Mouse (Mus musculus): ENCODE data around the gene Eif2ak1.
"Not testable (repeated sequence)": the region's sequence is repeated elsewhere in the genome, so short reads cannot be mapped to it uniquely, and the experiment has no call there.

Gene Eif2ak1

GRCm38 (mm10) chr5:143817116-143817930, at the start of gene Eif2ak1:
Eif2ak1 (plus strand) TSS chr5:143817788.
- peak; percentile 95 for DNase-seq

- no peak for DNase-seq
Measured at GRCm38 (mm10) chr5:143781951-143782350, 35.6 kb upstream of the Eif2ak1 start.

- no peak for DNase-seq
Measured at GRCm38 (mm10) chr5:143785391-143785790, 32.2 kb upstream of the Eif2ak1 start.

GRCm38 (mm10) chr5:143801216-143801615, 16.4 kb upstream of the Eif2ak1 start:
- DNase-seq: not testable (repeated sequence)

GRCm38 (mm10) chr5:143804056-143804765, 13.4 kb upstream of the Eif2ak1 start:
- DNase-seq: no peak

GRCm38 (mm10) chr5:143807268-143807667, 10.3 kb upstream of the Eif2ak1 start:
- no peak for DNase-seq

- no peak for DNase-seq
Measured at GRCm38 (mm10) chr5:143809421-143810090, 8.0 kb upstream of the Eif2ak1 start.

GRCm38 (mm10) chr5:143811653-143812052, 5.9 kb upstream of the Eif2ak1 start:
- no peak for DNase-seq

- no peak for DNase-seq
Measured at GRCm38 (mm10) chr5:143814626-143815025, 3.0 kb upstream of the Eif2ak1 start.

GRCm38 (mm10) chr5:143817931-143818311, 333 bp downstream of the Eif2ak1 start:
- DNase-seq: no peak

- DNase-seq: no peak
Measured at GRCm38 (mm10) chr5:143818461-143818860, 873 bp downstream of the Eif2ak1 start.

- DNase-seq: no peak
Measured at GRCm38 (mm10) chr5:143818949-143819348, 1.4 kb downstream of the Eif2ak1 start.

- no peak for DNase-seq
Measured at GRCm38 (mm10) chr5:143819906-143820660, 2.5 kb downstream of the Eif2ak1 start.

GRCm38 (mm10) chr5:143820820-143821219, 3.2 kb downstream of the Eif2ak1 start:
- no peak for DNase-seq

GRCm38 (mm10) chr5:143871547-143872169, 54.1 kb downstream of the Eif2ak1 start:
- DNase-seq: no peak

GRCm38 (mm10) chr5:143874571-143874970, 57.0 kb downstream of the Eif2ak1 start:
- DNase-seq: no peak

- no peak for DNase-seq
Measured at GRCm38 (mm10) chr5:143885274-143885673, 67.7 kb downstream of the Eif2ak1 start.

- no peak for DNase-seq
Measured at GRCm38 (mm10) chr5:143890741-143891140, 73.2 kb downstream of the Eif2ak1 start.

GRCm38 (mm10) chr5:143892255-143892886, 74.8 kb downstream of the Eif2ak1 start:
- no peak for DNase-seq

GRCm38 (mm10) chr5:143893396-143893795, 75.8 kb downstream of the Eif2ak1 start:
- no peak for DNase-seq

- DNase-seq: no peak
Measured at GRCm38 (mm10) chr5:143897635-143898330, 80.2 kb downstream of the Eif2ak1 start, which contains the start of gene Ankrd61. Ankrd61 (minus strand) TSS chr5:143897685.

All from layer of hippocampus, adult 9-11 months (tissue).